Mouse (Mus musculus) testis, adult 2 months (tissue): ENCODE measurements around the gene Ndufs7. TPM values are rescaled to one million over a fixed set of nuclear protein-coding genes. Genes with fewer than 3 reads are reported as not detected.

Experiments
- H3K27ac ChIP-seq: fragments of 200-500 bp; 2 replicates; pipeline ENCODE4 v1.5.1; 2012; ENCODE audit warnings: low read depth, low read length; ENCODE audit not compliant: control insufficient read depth, insufficient read depth
- H3K27me3 ChIP-seq: fragments of 200-500 bp; 2 replicates; pipeline ENCODE4 v1.6.1; 2012; ENCODE audit warnings: mild to moderate bottlenecking, low read length, moderate library complexity; ENCODE audit not compliant: control insufficient read depth, insufficient read depth
- H3K36me3 ChIP-seq: fragments of 200-500 bp; 2 replicates; pipeline ENCODE4 v1.6.1; 2012; ENCODE audit warnings: mild to moderate bottlenecking, low read length; ENCODE audit not compliant: control insufficient read depth, insufficient read depth
- H3K4me1 ChIP-seq: fragments of 200-500 bp; 2 replicates; pipeline ENCODE4 v1.6.1; 2012; ENCODE audit warnings: low read length; ENCODE audit not compliant: control insufficient read depth, insufficient read depth
- H3K4me3 ChIP-seq: fragments of 200-500 bp; 2 replicates; pipeline ENCODE4 v1.5.1; 2012; ENCODE audit warnings: low read depth, mild to moderate bottlenecking, low read length, moderate library complexity, mixed read lengths; ENCODE audit not compliant: control insufficient read depth
- CTCF ChIP-seq: fragments of 200-500 bp; IDR thresholded peaks from 2 replicates; pipeline ENCODE4 v1.5.1; 2012; ENCODE audit warnings: low read depth, mild to moderate bottlenecking, inconsistent platforms, low read length, moderate library complexity; ENCODE audit not compliant: control insufficient read depth, insufficient read depth, insufficient replicate concordance
- POLR2A ChIP-seq: fragments of 200-500 bp; IDR thresholded peaks from 2 replicates; pipeline ENCODE4 v1.6.1; 2012; ENCODE audit warnings: low read depth, mild to moderate bottlenecking, inconsistent platforms, low read length, moderate library complexity; ENCODE audit not compliant: control insufficient read depth
- polyA plus RNA-seq: library from polyadenylated mRNA; depleted of rRNA; stranded (reverse); fragments of >200 nt; gene quantifications from 2 replicates; pipeline ENCODE4 v1.2.3, GENCODE M21; 2012

Gene Ndufs7
- polyA plus RNA-seq, 1 experiment: 105 TPM

DNA sequence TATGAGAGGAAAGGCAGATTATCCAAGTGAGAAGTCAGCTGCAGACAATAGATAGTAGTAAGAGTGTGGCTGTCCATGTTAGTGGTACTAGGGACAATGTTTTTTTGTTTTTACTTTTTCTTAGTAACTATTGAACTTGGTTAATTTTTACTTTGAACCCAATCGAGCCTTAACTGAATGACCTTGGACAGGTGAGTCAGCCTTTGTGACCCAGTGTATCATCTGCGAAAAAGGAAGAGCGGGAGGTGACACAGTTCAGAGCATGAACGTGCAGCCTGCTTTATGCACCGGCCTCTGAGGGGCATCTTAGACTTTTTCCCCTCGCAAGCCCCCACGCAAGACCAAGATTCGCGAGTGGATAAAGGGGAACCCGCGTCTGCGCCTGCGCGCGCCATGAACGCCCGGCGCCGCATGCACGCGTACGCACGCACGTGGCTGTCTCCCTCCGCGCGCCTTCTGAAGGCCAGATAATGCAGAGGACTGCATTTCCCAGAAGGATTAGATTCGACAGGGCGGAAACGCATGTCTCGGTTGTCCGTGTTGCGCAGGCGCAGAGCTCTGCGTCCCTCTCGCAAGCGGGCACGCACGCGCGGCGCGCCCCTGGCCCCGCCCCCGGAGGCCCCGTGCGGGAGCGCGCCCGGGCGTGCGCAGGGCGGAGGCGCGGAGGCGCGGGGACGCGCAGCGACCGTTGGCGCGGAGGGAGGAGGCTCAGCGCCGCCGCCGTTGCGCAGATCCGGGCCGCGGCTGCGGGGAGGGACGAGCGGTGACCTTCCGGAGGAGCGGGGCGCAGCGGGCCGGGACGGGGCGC is 15.6 kb downstream of the Ndufs7 start:
- H3K27me3 ChIP-seq: no peaks in the 10 kb centered on the region
- H3K4me3 ChIP-seq: peak overlapping the region; percentile 91
- peak overlapping the region; percentile 96 for H3K27ac ChIP-seq
- peak; percentile 91 for TF ChIP-seq POLR2A
- no peak for TF ChIP-seq CTCF
- H3K36me3 ChIP-seq: no peaks in the 10 kb centered on the region
- H3K4me1 ChIP-seq: peaks cover 19% of the 10 kb centered on the region

DNA sequence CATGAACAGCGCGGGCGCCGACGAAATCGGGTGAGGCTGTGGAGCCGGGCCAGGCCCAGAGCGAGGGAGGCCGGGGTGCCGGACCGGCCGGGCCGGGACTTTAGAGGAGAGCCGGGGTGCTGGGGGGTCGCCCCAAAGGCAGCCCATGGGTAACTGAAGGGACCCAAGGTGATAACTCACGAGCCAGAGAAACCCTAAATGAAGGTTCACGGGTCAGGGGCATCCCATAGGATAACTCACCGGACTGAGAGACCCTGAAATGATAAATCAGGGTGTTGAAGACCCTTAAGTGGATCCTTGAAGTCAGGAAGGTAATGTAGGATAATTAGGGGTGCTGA is 16.2 kb downstream of the Ndufs7 start:
- TF ChIP-seq POLR2A (no peak), CTCF (no peak)

DNA sequence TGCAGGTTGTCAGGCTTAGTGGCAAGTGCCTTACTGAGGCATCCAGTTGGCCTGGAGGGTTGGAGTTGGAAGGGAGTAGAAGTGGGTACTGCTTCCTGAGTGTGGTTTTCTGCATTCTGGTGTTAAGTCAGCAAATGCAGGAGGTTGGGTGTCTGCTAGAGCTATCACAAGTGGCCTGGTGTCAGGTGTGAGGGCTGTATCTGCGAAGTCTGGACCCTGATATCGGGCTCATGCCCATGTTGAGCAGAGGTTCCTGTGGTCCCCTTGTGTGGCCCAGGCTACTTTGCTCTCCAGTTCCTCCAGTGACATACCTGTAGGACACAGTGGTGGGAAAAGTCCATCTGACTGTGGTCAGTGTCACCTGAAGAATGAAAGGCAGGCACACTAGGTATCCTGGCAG is 21.2 kb downstream of the Ndufs7 start:
- Histone ChIP-seq H3K4me3 (no peak overlapping the region), H3K27ac (no peak overlapping the region), H3K27me3 (no peaks in the 10 kb centered on the region), H3K4me1 (peaks cover 8% of the 10 kb centered on the region), H3K36me3 (peaks cover 3% of the 10 kb centered on the region)
- TF ChIP-seq CTCF (no peak), POLR2A (no peak)

More for the DNA sequence above, 16.2 kb downstream of the Ndufs7 start:
- Histone ChIP-seq H3K27me3 (no peaks in the 10 kb centered on the region), H3K36me3 (no peaks in the 10 kb centered on the region; the same call in 1 of the 2 replicates), H3K4me1 (peaks cover 19% of the 10 kb centered on the region), H3K27ac (peak overlapping the region; percentile 96), H3K4me3 (peak overlapping the region; percentile 91)

DNA sequence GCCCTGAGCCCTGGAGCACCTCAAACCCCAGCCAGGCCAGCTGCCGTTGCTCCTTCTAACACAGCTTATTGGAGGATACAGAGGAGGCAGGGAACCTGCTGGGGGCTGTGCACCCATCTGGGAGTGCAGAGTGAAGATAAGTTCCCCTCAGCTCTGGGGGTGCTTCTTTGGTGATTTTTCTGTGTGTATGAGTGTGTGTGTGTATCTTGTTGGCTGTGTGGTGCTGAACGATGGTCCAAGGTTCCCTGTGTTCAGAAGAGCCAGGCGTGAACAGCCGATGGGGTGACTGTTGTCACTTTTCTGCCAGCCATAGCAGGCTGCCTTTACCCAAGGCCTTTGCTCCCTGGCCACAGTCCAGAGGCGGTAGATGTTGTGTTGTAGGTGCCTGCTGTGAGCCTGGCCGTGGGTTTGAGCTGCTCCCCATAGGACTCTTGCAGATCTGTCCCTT is 21.8 kb downstream of the Ndufs7 start:
- Histone ChIP-seq H3K27ac (no peak overlapping the region), H3K36me3 (peaks cover 3% of the 10 kb centered on the region), H3K4me1 (peaks cover 8% of the 10 kb centered on the region), H3K4me3 (no peak overlapping the region), H3K27me3 (no peaks in the 10 kb centered on the region)
- TF ChIP-seq CTCF: no peak
- no peak for TF ChIP-seq POLR2A

DNA sequence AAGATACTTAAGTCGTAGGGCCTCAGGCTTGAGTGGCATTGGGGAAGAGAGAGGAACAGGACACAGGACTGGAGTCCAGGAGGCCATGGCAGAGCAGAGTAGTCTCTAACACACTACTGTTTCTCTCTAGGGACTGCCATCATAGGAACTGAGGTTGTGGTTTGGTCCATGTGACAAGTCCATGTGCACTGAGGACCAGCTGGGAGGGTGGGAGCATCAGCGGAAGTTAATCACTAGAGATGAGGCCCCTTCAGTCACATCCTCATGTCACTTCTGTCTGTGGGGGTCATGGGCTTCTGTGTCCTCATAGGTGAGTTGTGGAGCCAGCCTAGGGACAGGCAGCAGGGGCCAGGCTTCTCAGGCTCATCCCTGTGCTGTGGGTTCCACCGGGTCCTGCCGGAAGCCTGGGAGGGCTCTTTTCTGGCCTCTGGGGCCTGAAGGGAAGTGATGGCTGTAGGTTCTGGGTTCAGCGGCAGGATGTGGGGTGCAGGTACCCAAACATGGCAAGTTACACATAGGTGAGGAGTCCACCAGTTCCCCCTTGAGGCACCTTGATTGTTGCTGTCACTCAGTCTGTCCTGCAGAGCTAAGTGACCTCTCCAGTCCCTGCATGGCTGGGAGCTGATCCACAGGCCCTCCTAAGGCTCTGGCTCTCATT is 22.4 kb downstream of the Ndufs7 start:
- Histone ChIP-seq H3K27me3 (no peaks in the 10 kb centered on the region), H3K4me3 (no peak overlapping the region)

DNA sequence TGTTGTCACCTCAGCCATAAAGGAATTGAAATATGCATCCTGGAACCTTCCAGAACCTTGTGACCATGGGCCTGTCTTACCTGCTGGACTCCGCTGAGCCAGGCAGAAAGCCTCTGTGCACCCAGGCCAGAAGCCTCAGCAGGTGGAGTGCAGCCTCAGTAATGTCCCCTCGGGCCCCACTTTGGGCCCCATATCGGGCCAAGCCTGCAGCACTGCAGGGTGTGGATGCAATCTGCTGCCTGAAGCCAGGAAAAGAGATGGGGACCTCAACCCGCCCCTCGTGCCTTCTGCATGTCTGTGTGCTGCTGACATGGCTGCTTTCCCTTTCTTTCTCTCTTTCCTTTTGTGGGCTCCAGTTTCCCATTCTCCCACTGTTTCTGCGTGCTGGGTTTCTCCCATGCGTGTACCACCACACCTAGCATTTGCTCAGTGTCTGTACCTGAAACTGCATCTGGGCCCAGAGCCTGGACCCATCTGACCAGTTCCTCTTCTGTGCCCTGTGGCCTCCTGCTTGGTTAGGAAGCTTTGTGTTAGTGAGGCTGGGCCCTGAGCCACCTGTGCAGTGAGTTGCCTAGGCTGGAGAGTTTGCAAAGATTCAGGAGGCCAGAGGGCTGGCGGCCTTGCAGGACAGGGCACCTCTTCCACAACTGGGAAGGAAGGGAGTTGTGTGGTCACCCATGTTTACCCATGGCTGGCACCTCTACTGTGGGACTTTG is 23.1 kb downstream of the Ndufs7 start:
- Histone ChIP-seq H3K27ac (no peak overlapping the region), H3K36me3 (peaks cover 3% of the 10 kb centered on the region), H3K27me3 (no peaks in the 10 kb centered on the region), H3K4me1 (peaks cover 8% of the 10 kb centered on the region), H3K4me3 (no peak overlapping the region)
- no peak for TF ChIP-seq CTCF
- no peak for TF ChIP-seq POLR2A

More for the DNA sequence above, 22.4 kb downstream of the Ndufs7 start:
- H3K36me3 ChIP-seq: peaks cover 3% of the 10 kb centered on the region
- peaks cover 8% of the 10 kb centered on the region for H3K4me1 ChIP-seq
- no peak overlapping the region for H3K27ac ChIP-seq
- TF ChIP-seq CTCF (no peak), POLR2A (no peak)

DNA sequence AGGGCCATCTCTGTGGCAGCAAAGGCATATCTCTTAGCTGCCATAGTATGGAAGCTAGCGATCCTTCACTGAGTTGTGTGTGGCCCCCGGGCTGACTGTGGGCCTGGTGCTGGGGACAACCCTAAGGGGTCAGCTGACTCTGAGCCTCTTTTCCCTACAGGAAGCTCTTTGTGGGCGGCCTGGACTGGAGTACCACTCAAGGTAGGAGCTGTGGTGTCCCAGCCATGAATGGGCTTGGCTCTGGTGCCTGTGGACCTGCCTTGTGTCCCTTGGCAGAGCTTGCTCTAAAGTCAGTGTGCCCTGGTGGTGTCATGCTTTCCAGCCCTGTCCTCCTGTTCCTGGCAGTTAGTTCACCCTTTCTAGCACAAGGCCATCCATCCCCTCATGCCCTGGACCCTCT is 24.9 kb downstream of the Ndufs7 start:
- Histone ChIP-seq H3K4me1 (peaks cover 8% of the 10 kb centered on the region), H3K27me3 (no peaks in the 10 kb centered on the region), H3K27ac (no peak overlapping the region), H3K36me3 (peaks cover 4% of the 10 kb centered on the region), H3K4me3 (no peak overlapping the region)
- no peak for TF ChIP-seq POLR2A
- no peak for TF ChIP-seq CTCF
